Mouse (Mus musculus): ENCODE results near the gene Pax5.
A peak's percentile ranks its signal among the peaks of the same experiment; 100 is the strongest.

Gene Pax5

DNA sequence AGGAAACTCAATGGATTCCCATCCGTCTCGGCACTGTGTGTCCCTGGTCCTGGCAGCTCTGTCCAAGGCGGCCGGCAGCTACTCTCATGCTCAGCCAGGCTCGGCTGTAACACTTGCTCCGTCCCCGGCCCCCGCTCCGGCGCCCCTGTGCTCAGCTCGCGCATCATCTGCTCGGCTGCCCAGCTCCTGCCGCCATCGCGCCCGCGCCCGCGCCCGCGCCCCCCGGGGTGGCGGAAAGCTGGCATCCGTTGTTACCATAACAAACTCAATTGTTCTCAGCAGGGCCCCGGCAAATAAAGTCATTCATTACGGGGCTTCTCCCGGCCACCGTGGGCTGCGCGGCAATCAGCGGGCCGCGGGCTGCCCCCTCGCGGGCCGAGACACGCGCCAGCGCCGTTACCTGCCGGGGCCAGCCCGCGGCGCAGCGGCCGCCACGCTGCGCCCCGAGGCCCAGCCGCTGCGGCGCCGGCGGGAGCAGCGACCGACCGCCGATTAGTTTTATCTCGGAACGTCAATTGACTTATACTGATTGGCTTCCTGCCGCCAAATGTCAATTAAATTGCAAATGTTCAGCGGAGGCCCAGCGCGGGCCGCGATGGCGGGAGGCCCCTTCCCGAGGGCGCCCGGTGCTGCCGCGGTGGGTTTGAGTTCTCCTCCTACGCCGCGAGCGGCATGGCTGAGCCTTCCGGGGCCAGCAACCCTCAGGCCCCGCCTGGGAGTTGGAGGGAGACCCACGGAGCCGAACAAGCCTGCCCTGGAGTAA lies 46.1 kb downstream of the Pax5 start:
- DNase-seq: peak; percentile 41

DNA sequence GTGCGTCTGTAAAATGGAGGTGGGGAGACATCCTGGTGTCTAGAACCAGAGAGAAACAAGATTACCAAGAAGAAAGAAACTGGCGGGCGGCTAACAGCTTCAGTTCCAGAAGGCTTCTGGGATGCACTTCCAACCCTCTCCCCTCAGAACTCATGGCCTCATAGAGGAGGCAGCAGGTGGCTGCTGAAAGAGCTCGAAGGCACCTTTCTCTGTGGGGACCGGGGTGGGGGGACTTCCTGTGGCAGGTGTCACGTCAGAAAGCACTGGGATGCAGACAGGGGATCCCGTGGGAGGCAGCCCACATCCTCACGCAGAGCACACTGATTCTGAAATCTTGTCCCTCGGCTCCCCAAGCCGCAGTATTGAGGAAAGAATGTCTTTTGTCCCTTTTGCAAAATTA lies 46.8 kb downstream of the Pax5 start:
- no peak for DNase-seq

DNA sequence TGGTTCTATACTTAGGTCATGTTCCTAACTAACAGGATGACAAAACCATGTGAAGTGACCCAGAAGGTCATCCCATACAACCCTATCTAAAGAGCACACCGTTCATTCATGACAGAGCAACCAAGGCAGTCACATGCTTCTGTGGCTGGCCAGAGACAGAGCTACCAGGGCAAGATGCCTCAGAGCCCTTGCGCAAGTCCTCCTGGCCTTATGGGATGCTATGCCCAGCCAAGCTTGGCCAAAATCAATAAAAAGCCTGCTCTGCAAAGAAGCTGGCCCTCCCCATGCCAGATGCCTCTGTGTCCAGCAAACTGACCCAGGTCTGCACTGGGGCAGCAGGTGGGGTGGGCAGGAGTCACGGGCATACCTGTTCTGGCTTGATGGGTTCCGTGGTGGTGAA lies 65.1 kb downstream of the Pax5 start:
- DNase-seq: no peak

DNA sequence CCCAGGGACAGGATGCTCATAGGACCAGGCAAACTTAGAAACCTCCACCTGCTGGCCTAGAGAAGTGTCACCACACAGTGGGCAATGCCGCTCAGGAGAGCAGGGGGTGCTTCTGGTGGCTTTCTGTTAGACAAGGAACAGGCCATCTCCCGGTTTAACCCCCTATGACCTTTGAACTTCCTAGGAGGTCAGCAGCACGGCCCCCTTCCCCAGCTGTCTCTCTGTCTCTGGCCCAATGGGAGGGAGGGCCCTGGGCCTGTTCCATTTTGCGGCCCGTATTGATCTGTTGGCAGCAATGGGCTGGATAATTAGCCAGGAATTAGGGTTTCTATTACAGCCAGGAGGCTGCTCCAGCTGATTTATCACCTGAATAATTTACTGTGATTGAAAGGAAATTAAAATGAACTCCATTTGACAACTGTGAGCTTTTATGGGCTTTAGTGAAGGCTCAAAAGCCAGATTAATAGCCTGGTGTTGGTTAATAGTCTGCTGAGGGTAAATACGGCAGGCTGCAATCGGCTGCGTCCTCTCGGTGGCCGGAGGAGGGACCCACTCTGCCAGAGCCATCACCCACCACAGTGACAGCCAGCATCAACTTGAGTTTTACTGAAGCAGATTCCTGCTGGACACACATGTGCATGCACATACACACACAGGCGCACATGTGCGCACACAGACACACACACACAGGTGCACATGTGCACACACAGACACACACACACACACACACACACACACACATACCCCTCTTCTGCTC lies 68.3 kb downstream of the Pax5 start:
- no peak for DNase-seq

DNA sequence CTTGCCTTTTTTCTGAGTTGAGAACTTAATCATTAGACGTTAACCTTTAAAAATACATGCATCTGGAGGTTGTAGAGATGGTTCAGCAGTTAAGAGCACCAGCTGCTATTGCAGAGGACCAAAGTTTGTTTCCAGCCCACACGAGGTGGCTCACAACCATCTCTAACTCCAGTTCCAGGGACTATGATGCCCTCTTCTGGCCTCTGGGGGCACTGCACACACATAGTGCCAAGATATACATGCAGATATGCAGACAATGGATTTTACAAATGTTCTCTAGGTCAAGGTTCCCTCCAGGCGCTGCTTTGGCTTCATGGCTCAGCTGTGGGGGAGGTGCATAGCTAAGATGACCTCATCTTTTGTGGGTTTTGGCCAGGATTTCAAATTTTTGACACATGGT lies 74.7 kb downstream of the Pax5 start:
- peak; percentile 17 for DNase-seq

DNA sequence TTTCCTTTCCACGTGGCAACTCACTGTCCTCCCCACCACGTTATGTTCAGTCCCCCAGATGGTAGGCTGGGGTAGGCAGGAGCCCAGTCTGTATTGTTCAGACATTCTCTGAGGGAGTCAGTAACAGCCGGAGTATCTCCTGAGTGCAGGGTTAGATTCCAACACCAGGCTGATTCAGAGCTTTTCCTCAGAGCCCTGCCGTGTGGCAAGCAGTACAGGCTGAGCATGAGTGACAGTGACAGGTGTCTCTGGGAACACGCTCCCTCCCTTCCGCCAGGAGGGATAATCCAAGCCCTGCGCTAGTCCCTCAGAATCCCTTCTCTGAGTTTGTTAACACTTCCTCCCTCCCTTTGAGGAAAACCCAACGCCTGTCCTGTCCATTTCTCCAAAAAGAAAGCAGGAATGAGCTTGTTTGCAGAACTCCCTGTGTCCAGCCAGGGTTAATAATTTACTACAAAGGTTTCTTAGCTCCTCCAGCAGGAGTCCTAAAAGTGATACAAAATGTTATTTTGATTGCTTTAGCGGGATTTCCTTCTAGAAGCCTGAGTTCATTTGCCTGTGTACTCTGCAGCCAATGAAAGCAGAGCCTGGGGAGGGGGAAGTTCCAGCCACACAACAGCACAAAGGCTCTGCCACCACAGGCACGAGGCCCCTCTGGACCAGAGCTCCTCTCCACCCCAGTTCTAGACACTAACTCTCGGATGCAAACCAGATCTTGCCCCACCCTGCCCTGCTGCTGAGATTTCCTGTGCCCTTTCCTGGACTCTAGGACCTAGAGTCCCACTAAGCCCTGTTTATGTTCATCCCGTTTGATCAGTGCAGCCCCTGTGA lies 76.4 kb downstream of the Pax5 start:
- no peak for DNase-seq

DNA sequence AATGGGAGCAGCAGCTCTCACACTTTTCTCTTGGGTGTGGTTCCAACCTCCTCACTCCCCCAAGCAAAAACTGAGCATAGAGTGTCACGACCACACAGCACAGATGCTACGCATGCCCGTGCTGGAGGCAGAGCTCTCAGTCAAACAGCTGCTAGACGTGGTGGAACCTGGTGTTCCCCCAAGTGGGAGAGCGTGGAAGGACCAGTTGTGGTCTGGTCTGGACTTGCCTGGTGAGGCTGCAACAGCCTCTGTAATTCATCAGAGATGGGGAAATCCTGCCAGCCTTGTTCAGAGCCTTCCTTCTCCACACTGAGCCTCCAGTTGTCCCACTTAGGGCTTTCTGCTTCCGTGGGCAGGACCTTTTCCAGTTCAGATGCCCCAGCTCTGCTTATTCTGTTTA lies 80.2 kb downstream of the Pax5 start:
- no peak for DNase-seq

DNA sequence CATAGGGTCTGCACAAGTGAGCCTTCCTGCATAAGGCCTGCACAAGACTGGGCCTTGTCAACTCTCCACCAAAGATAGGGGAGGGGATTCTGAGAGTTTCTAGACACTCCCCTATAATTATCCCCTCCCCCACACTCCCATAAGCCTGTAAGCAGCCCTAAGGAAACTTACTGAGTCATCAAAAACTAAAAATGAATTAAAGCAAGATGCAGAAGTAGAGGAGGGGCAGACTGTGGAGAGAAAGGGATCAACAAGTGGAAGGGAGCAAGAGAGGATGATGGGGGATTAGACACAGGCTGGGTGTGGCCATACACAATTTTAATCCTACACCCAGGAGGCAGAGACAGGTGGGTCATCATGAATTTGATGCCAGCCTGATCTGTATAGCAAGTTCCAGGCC lies 82.4 kb downstream of the Pax5 start:
- no peak for DNase-seq

DNA sequence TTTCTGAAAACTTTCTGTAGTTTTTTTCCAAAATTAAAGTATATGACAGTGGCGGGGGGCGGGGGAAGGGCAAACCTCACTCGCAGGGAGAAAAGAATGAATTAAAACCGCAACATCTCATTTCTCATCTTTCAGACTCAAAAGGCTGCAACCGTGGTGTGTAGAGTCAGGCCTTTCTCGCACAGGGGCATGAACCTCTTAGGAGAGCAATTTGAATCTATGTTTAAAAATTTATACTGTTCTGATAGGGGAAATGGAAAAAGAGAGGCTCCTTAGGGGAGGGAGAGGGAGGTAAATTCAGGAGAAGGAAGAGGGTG lies 85.2 kb downstream of the Pax5 start:
- no peak for DNase-seq

DNA sequence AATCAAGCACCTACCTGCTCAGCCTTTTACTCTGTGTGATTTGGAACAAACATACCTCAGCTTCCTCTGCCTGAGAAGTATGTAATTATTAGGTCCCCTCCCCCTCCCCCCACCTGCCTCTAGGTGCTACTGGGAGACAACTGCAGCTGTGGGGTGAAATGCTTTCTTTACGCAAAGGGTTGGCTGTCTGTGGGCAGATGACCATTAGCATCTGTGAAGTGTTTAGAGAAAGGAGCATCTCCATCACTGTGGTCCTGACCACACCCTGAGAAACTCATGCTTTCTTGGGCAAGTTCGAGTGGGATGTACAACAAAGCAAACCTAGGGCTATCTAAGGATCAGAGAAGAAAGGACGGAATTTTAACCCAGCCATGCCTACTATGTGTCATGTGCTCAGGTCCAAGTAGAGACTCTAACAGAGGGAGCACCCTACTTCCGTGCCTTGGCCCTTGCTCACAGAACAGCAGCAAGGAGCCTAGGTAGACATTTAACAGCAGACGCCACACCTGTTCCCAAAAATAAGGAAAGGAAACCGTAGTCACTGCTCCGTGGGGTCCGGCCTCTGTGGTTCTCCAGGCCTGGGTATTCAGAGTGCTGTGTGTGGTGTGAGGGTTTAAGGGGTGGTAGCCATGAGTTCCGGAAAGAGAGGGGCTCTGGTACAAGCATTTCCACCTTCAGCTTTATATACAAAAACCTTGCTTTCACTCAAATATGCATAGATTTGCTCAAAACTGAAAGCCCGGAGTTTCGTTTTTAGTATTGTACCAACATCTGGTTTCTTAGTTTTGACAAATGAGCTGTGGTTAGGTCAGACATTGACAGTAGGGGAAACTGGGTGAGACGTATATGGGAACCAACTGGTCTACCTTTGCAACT lies 85.8 kb downstream of the Pax5 start:
- DNase-seq: no peak

DNA sequence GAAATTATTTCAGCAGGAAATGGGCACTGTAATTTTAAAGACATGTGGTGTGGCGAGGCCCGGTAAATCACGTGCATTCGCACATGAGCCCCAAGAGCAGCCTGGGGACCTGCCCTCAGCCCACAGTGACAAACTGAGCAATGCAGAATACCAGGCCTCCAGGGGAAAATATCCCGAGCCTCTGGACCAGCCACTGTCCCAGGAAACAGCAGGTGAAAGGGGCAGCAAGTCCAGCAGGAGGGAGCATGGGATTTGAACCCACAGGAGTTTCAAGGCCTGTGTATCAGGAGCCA lies 86.9 kb downstream of the Pax5 start:
- no peak for DNase-seq

DNA sequence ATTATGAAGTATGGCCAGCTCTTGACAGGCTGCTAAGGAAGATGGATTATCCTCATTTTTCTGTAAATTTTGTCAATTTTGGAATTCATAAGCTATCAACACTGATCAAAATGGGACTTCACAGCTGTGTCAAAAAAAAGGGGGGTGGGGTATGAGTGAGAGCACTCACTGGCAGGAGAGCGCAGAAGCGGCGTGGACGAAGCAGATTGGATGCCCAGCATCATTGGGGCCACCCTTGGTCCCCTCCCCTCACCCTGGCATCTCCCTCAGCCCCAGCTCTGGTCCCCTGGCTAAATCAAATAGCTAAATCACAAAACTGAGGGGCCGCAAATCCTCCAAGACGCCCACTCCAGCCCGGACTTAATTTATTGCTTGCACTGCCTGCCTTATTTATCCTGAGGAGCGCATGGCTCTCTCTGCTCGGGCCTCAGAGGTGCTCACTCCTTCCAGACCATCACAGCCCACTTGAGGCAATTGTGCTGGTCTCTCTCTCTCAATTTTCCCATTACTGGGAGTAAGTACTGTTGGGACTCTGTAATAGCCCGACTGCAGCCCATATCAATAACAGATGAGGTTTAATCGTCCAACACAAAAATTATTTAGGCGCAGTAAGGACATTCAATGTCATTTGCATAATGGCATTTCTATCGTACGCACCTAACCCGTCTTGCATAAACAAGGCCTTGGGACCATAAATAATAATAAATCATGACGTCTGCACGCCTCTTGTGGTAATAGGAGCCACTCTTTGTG lies 87.4 kb downstream of the Pax5 start:
- no peak for DNase-seq

DNA sequence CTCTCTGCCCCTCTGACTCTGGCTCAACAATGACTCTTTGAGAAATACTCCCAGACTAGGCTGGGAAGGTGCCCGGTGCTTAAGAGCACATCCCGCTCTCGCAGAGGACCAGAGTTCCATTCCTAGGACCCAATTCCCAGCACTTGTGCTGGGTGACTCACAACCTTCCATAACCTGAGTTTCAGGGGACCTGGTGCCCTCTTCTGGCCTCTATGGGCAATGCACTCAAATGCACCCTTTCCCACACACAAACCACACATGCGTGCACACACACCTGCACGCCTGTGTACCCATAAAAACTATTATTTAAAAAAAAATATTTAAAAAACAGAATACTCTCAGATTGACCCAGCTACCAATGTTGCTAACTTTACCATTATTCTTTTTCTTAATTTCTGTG lies 90.0 kb downstream of the Pax5 start:
- no peak for DNase-seq

DNA sequence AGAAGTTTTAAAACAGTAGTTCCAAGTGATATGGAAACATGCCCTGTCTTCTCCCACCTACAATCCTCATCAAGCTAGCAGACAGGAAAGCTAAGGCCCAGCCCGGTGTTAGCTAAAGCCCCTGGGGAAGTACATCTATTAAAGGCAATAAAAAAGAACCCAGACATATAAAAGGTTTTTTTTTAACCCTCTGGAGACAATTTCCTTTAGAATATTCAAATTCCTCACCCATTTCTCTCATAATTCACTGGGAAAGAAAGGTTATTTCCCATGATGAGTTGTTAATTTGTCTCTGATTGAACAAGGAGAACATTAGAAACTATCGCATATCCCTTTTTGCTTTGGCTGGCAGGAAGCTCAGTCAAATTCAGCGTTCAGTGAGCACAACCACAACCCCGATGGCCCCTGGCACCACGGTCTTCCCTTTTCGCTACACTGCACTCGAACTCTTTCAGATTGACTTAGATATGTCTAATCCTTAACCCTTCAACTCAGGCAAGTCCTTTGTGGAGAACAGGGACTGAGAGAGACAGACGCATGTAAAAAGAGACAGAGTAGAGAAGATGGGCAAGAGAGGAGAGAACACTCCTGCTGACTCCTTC lies 96.1 kb downstream of the Pax5 start:
- DNase-seq: no peak

DNA sequence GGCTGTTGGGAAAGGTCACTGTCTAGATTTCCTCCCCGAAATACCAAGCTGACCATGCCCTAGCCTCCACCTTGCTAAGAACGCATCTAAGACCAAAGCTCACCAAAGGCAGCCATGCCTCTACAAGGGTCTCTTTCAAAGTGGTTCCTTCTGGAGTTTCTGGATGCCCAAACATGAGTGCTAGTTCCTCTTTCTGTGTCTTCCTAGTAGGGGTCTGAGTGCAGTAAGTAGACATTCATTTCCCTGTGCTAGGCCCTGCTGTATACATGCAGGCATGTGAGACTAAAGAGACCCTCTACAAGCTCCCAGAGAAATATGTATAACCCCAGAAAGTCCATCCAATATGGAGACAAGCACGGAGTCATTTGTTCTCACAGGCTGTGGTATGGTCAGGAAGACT lies 97.9 kb downstream of the Pax5 start:
- DNase-seq: no peak

DNA sequence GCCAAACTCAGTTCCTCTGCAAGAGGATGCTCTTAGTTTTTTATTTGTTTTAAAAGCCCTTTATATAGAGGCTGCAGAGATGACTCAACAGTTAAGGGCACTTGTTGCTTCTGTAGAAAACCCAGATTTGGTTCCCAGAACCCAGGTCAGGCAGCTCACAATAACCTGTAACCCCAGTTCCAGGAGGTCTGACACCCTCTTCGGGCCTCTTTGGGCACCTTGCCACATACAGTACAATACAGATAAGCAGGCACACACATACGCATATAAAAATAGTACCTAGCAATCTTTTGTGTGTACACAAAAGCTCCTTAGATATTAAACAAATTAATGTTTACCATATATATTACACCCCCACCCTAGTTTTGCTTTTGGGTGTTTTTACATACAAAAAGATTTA lies 104.8 kb downstream of the Pax5 start:
- DNase-seq: no peak

DNA sequence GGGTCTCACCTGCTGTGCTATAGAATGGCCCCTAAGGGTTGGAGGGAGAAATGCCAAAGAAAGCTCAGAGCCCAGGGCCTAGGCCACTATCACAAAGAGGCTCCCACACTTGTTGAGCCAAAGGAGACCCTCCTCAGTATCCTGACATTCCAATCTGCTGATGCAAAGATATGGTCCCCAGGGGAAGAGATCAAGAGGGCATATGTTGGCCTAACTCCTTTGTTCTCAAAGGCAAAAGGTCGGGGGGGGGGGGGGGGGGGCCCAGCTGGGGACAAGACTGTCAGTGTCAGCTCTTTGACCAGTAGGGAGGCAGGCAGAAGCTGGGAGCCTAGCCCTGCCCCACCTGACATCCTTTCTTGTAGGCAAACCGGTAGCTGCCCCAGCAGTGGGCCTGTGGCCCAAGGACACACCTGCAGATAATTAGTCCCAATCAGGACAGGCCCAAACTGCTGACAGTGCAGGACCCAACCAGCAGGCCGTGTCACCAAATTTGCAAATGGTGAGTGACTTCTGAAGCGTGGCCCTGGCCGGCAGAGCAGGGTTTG lies 108.0 kb downstream of the Pax5 start:
- peak; percentile 48 for DNase-seq

DNA sequence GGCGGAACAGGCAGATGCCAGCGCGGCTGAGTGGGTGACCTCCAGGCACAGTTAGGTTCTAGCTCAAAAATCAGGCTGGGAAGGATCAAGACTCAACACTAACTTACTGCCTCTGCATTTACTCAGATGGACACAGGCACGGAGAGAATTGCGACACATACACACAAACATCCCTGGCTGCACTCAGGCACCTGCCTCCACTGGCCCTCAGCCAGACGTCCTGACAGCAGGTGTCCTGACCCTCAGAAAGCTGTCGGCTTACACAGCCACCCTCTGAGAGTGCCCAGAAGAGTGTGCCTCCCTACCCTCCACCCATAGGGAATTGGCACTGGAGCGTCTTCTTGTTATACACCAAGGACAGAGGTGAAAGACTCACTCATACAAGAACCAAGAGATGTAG lies 108.9 kb downstream of the Pax5 start:
- DNase-seq: peak; percentile 16

DNA sequence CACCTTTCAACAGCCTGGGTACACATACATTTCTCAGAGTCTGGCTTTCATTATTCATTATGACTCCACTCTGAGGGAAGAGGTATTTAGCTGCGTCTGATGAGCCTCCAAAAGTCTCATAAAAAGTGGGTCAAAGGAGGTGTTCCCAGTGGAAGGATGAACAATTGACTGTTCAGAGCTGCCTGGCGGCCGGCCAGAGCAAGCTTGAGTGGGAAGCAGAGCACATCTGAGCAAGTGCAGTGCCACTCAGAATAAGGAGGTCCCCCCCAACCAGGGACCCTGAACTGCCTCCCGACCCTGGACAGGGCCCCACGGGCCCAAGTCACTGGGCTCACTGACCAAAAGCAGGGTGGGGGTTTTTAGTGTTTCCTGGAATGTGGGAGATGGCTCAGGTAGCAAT lies 109.4 kb downstream of the Pax5 start:
- peak; percentile 20 for DNase-seq

DNA sequence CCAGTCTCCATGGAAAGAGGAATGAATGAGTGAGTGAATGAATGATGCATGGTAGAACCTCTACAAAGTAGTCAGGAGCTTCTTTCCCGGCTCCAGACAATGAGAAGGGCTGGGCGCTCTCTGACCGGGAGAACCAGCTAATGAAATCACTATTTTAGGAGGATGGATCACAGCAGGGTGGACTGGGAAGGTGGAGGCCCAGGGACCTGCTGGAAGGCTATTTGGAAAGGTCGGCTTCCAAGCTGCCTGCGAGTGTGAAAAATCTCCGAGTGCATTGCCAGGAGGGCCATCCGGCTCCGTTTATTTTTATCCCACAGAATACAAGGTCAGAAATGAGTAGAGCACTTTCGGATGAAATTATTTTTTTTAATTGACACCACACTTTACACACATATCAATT lies 112.3 kb downstream of the Pax5 start:
- DNase-seq: no peak

DNA sequence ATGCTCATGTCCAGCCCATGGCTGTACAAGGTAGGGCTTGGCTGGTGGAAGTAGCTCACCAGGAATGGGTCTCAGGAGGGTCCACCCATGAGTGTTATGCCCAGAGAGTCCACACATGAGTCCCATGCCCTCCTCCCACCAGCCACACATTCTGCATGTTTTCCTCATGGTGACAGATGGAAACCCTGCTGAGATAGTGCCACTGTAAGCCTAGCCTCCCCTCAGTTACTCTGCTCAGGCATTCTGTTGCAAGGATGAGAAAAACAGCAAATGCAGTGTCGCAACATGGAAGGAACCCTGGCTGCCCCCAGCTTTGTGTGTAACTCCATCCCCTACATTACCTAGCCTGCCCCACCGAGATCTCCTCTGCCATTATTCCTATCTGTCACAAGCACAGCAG lies 117.2 kb downstream of the Pax5 start:
- no peak for DNase-seq

DNA sequence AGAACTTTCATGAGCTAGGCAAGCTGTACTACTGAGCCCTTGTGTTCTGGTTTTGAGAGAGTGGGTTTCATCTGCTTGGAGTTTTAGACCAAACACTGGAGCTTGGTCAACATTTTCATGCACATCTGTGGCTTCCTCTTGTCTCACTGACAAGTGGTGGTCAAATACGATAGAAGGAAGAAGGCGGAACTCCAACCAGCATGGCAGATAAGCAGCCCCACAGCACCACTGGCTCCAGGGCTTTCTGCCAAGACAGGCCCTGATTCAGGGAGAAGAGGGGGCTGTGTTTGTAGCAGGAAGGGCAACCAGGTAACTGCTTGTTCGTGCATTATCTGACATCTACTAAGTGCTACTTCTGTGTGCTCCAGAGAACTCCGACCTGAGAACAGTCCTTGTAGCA lies 127.6 kb downstream of the Pax5 start:
- no peak for DNase-seq

Data from kidney, postnatal 10 days (tissue).